Mouse (Mus musculus): ENCODE data around the gene Srsf7. TPM values are rescaled to one million over a fixed set of nuclear protein-coding genes. Genes with fewer than 3 reads are reported as not detected.
"Not testable (repeated sequence)": the region's sequence is repeated elsewhere in the genome, so short reads cannot be mapped to it uniquely, and the experiment has no call there.

The Srsf7 gene
- polyA plus RNA-seq, 1 experiment = 57.7 TPM

- no peak for DNase-seq (ENCODE audit: low read depth)
Observed at GRCm38 (mm10) chr17:80199160-80199778, 7.8 kb downstream of the Srsf7 start.

GRCm38 (mm10) chr17:80193075-80193474, 14.0 kb downstream of the Srsf7 start:
- no peak for DNase-seq (ENCODE audit: low read depth)

GRCm38 (mm10) chr17:80183615-80184014, 23.5 kb downstream of the Srsf7 start:
- no peak for DNase-seq (ENCODE audit: low read depth)

- no peak for DNase-seq (ENCODE audit: low read depth)
Observed at GRCm38 (mm10) chr17:80180468-80180867, 26.6 kb downstream of the Srsf7 start.

- no peak for DNase-seq (ENCODE audit: low read depth)
Observed at GRCm38 (mm10) chr17:80179959-80180358, 27.1 kb downstream of the Srsf7 start.

- not testable (repeated sequence) for DNase-seq (ENCODE audit: low read depth)
Observed at GRCm38 (mm10) chr17:80178846-80179245, 28.3 kb downstream of the Srsf7 start.

- DNase-seq (ENCODE audit: low read depth) = no peak
Observed at GRCm38 (mm10) chr17:80175966-80176365, 31.1 kb downstream of the Srsf7 start.

GRCm38 (mm10) chr17:80175386-80175739, 31.7 kb downstream of the Srsf7 start:
- DNase-seq (ENCODE audit: low read depth) = no peak

GRCm38 (mm10) chr17:80174699-80175385, 32.3 kb downstream of the Srsf7 start:
- no peak for DNase-seq (ENCODE audit: low read depth)

GRCm38 (mm10) chr17:80174146-80174545, 33.0 kb downstream of the Srsf7 start:
- no peak for DNase-seq (ENCODE audit: low read depth)

- no peak for DNase-seq (ENCODE audit: low read depth)
Observed at GRCm38 (mm10) chr17:80173708-80174107, 33.4 kb downstream of the Srsf7 start.

- no peak for DNase-seq (ENCODE audit: low read depth)
Observed at GRCm38 (mm10) chr17:80172761-80173160, 34.3 kb downstream of the Srsf7 start.

GRCm38 (mm10) chr17:80171948-80172347, 35.2 kb downstream of the Srsf7 start:
- DNase-seq (ENCODE audit: low read depth) = no peak

GRCm38 (mm10) chr17:80170951-80171350, 36.2 kb downstream of the Srsf7 start:
- DNase-seq (ENCODE audit: low read depth) = no peak

GRCm38 (mm10) chr17:80169792-80170191, 37.3 kb downstream of the Srsf7 start:
- DNase-seq (ENCODE audit: low read depth) = no peak

GRCm38 (mm10) chr17:80168425-80169182, 38.5 kb downstream of the Srsf7 start:
- DNase-seq (ENCODE audit: low read depth) = no peak

- DNase-seq (ENCODE audit: low read depth) = no peak
Observed at GRCm38 (mm10) chr17:80167851-80168251, 39.3 kb downstream of the Srsf7 start.

GRCm38 (mm10) chr17:80167436-80167835, 39.7 kb downstream of the Srsf7 start:
- DNase-seq (ENCODE audit: low read depth) = no peak

- DNase-seq (ENCODE audit: low read depth) = no peak
Observed at GRCm38 (mm10) chr17:80166346-80166745, 40.8 kb downstream of the Srsf7 start.

GRCm38 (mm10) chr17:80165741-80166140, 41.4 kb downstream of the Srsf7 start:
- DNase-seq (ENCODE audit: low read depth) = no peak

GRCm38 (mm10) chr17:80163991-80164390, 43.1 kb downstream of the Srsf7 start:
- DNase-seq (ENCODE audit: low read depth) = no peak

- peak; percentile 73 for DNase-seq (ENCODE audit: low read depth)
Observed at GRCm38 (mm10) chr17:80160454-80160853, 46.7 kb downstream of the Srsf7 start.

GRCm38 (mm10) chr17:80157489-80157888, 49.6 kb downstream of the Srsf7 start:
- DNase-seq (ENCODE audit: low read depth) = no peak

Data from gonadal fat pad, adult 2 months (tissue).